Mouse (Mus musculus) kidney, embryonic 16.5 days (tissue): ENCODE data around the gene Fmnl3. TPM values are rescaled to one million over a fixed set of nuclear protein-coding genes. Genes with fewer than 3 reads are reported as not detected.
"Not testable (repeated sequence)": the region's sequence is repeated elsewhere in the genome, so short reads cannot be mapped to it uniquely, and the experiment has no call there.

Experiments
- ATAC-seq: fragments of 200-750 bp; cut with Nextera tagmentation; 2 replicates; pipeline ENCODE4 v1.8.0; 2017; ENCODE audit warnings: moderate TSS enrichment; ENCODE audit not compliant: low FRiP score, low TSS enrichment
- H3K27ac ChIP-seq: fragments of 300-500 bp; sonication (generic); 2 replicates; pipeline ENCODE4 v1.5.1; 2014; ENCODE audit warnings: low read length
- H3K27me3 ChIP-seq: fragments of 300-500 bp; sonication (generic); 2 replicates; pipeline ENCODE4 v1.6.1; 2014; ENCODE audit warnings: low read length, control low read depth, mixed read lengths; ENCODE audit not compliant: insufficient read depth
- H3K36me3 ChIP-seq: fragments of 300-500 bp; sonication (generic); 2 replicates; pipeline ENCODE4 v1.6.1; 2014; ENCODE audit warnings: low read length, control low read depth, mixed read lengths; ENCODE audit not compliant: insufficient read depth
- H3K4me1 ChIP-seq: fragments of 300-500 bp; sonication (generic); 2 replicates; pipeline ENCODE4 v1.6.1; 2014; ENCODE audit warnings: low read length, control low read depth, mixed read lengths; ENCODE audit not compliant: insufficient read depth
- H3K4me2 ChIP-seq: fragments of 300-500 bp; sonication (generic); replicated peaks from 2 replicates; pipeline ENCODE4 v1.6.1; 2014; ENCODE audit warnings: low read depth, low read length
- H3K4me3 ChIP-seq: fragments of 300-500 bp; sonication (generic); 2 replicates; pipeline ENCODE4 v1.5.1; 2014; ENCODE audit warnings: mild to moderate bottlenecking, low read length
- H3K9ac ChIP-seq: fragments of 300-500 bp; sonication (generic); replicated peaks from 2 replicates; pipeline ENCODE4 v1.6.1; 2014; ENCODE audit warnings: low read length
- H3K9me3 ChIP-seq: fragments of 300-500 bp; sonication (generic); 2 replicates; pipeline ENCODE4 v1.6.1; 2016; ENCODE audit warnings: low read length, control low read depth
- WGBS: fragments of 180-500 bp; shearing (Covaris S2); extraction: QIAGEN DNeasy Blood & Tissue Kit; methylation state at CpG from one replicate; pipeline ENCODE4 v1.1.7; 2014; 5-methylcytosine and 5-hydroxymethylcytosine counted together
- polyA plus RNA-seq: library from polyadenylated mRNA; unstranded; fragments of >200 nt; fragmentation: Nextera tagmentation; extraction: Ambion mirVana; gene quantifications from 2 replicates; pipeline ENCODE4 v1.2.1, GENCODE M21; 2015

Fmnl3 gene
- polyA plus RNA-seq, 1 experiment from 2014 or later, result 27.1 TPM

DNA sequence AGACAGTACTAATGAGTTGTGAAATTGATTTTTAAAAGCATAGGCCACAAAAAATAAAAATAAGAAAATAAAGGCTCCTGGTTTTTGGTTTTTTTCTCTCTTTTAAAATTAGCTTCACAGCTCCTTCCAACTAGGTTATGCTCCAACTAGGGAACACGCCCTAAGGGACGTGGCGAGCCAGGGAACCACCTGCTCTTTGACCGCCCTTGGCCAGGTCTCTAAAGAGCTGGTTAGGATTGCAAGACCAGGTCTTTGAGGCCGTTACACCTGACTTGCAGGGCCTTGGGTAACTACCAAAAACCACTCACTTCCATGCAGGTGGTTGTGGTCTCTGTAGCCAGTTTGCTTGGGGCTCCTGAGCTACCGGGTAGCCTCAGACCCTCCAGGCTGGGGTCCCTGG lies 21.7 kb upstream of the Fmnl3 start:
- H3K9ac ChIP-seq, result peak overlapping the region; percentile 62
- ATAC-seq, result no peak
- 71% methylated on average over 6 of the region's 6 CpGs for WGBS

DNA sequence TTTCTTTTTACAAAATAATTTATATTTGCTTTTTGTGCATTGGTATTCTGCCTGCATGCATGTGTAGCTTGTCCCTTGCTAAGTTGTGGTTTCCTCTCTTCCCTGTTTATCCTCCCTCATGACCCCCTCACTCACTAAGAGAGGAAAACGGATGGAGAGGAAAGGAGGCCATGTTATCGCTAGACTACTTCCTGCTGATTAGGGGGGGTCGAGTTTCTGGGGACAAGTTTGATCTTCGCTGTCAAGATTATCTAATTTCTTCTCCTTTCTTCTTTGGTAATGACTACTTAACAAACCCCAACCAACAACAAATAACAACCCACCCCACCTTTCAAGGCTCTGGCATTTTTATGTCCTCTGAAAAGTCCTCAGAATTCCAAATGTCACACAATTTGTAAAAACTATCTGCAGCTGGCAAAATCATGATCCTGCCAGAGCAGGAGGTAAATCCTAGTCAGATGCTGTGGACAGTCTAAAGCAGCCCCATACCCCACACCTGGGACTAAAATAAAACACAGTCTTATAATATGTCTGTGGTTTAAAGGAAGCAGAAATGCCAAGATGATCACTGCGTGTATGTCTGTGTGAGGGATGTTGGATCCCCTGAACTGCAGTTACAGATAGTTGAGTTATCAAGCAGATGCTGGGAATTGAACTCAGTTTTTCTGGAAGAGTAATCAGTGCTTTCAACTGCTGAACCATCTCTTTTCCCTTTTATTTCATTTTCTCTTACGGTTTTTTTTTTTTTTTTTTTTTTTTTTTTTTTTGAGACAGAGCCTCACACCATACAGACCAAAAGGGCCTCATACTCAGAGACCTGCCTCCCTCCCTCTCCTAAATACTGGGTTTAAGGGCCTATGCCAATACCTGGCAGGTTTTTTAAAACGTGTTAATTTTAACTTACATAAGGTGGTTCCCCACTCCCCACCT lies 20.5 kb upstream of the Fmnl3 start:
- Histone ChIP-seq H3K9me3 (no peaks in the 10 kb centered on the region), H3K27me3 (no peaks in the 10 kb centered on the region), H3K4me2 (no peak overlapping the region), H3K4me3 (no peak overlapping the region), H3K9ac (no peak overlapping the region), H3K36me3 (no peaks in the 10 kb centered on the region), H3K27ac (no peak overlapping the region), H3K4me1 (peaks cover 23% of the 10 kb centered on the region)
- ATAC-seq, result no peak
- 60% methylated on average over 7 of the region's 7 CpGs for whole genome bisulfite sequencing

More for the DNA sequence above, 21.7 kb upstream of the Fmnl3 start:
- Histone ChIP-seq H3K4me2 (peak overlapping the region; percentile 68), H3K27me3 (no peaks in the 10 kb centered on the region), H3K27ac (peak overlapping the region; percentile 72), H3K4me3 (peak overlapping the region; percentile 88), H3K9me3 (no peaks in the 10 kb centered on the region), H3K36me3 (no peaks in the 10 kb centered on the region), H3K4me1 (peaks cover 36% of the 10 kb centered on the region)

DNA sequence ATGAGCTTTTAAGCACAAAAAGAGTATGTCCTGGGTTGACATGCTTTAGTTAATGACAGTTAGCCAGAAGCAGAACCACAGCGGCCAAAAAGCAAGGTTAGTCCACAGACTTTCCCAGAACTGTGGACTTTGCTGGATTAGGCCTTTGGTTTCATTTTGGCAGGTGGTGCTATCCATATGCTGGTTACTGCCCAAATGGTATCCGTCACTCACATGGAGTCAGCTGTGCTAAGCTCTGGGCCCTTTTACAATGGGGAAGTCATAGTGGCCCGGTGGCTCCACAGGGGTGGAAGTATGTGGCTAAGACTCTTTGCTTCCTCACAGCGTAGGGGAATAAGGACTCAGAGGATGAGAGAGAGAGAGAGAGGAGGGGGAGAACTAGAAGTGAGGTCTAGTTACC lies 17.7 kb upstream of the Fmnl3 start:
- no peak overlapping the region for H3K4me2 ChIP-seq
- H3K4me1 ChIP-seq, result peaks cover 17% of the 10 kb centered on the region
- H3K4me3 ChIP-seq, result no peak overlapping the region
- H3K27ac ChIP-seq, result no peak overlapping the region
- H3K9ac ChIP-seq, result no peak overlapping the region
- ATAC-seq, result no peak
- H3K27me3 ChIP-seq, result no peaks in the 10 kb centered on the region
- no peaks in the 10 kb centered on the region for H3K9me3 ChIP-seq
- WGBS, result 80% methylated on average over 4 of the region's 4 CpGs
- H3K36me3 ChIP-seq, result no peaks in the 10 kb centered on the region

DNA sequence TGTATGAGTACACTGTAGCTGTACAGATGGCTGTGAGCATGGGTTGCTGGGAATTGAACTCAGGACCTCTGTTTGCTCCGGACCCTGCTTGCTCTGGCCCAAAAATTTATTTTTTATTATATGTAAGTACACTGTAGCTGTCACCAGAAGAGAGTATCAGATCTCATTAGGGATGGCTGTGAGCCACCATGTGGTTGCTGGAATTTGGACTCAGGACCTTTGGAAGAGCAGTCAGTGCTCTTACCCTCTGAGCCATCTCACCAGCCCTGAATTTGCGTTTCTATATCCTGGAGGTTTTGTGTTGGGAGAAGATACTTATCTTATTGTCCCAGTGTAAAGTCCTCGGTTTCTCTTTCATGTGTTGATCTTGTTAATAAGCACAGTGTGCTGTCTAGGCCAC lies 16.5 kb upstream of the Fmnl3 start:
- H3K4me1 ChIP-seq, result peaks cover 12% of the 10 kb centered on the region
- no peaks in the 10 kb centered on the region for H3K9me3 ChIP-seq
- H3K27ac ChIP-seq, result no peak overlapping the region
- ATAC-seq, result no peak
- H3K4me2 ChIP-seq, result no peak overlapping the region
- no peak overlapping the region for H3K9ac ChIP-seq
- 80% methylated on average over 3 of the region's 3 CpGs for WGBS
- H3K4me3 ChIP-seq, result no peak overlapping the region
- H3K36me3 ChIP-seq, result no peaks in the 10 kb centered on the region
- no peaks in the 10 kb centered on the region for H3K27me3 ChIP-seq

DNA sequence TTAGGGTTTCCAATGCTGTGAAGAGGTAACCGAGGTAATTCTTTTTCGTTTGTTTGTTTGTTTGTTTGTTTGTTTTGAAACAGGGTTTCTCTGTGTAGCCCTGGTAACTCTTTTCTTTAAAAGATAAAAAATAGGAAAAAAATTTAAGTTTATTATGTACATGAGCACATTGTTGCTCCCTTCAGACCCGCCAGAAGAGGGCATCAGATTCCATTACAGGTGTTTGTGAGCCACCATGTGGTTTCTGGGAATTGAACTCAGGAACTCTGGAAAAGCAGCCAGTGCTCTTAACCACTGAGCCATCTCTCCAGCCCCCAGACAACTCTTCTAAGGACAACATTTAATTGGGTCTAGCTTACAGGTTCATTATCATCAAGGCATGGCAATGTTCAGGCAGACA lies 15.8 kb upstream of the Fmnl3 start:
- not testable (repeated sequence) for H3K4me3 ChIP-seq, H3K9ac ChIP-seq, ATAC-seq, H3K27me3 ChIP-seq, H3K36me3 ChIP-seq, H3K4me2 ChIP-seq, H3K4me1 ChIP-seq, H3K27ac ChIP-seq, H3K9me3 ChIP-seq
- 71% methylated on average over 3 of the region's 3 CpGs for WGBS

DNA sequence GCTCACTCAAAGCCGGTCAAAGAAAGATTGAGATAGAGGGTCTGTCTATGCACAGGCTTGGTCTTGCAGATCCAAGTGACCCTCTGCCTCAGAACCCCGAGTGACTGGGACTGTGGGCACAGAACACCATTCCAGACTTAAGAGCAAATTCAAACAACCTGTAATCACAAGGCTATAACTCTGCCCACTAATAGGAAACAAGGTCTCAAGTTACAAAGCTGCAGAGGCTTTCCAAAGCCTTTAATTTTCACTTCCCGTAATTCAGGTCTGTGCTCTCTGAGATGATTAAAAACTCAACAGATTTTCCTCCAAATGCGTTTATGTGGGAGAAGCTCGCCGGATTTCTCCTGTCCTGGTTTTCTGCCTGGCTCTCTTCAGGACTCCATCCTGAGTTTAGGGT lies 13.8 kb upstream of the Fmnl3 start:
- Histone ChIP-seq H3K4me1 (peaks cover 10% of the 10 kb centered on the region), H3K27ac (peak overlapping the region; percentile 74), H3K4me3 (no peak overlapping the region), H3K36me3 (no peaks in the 10 kb centered on the region), H3K4me2 (no peak overlapping the region), H3K27me3 (no peaks in the 10 kb centered on the region), H3K9me3 (no peaks in the 10 kb centered on the region), H3K9ac (no peak overlapping the region; the same call in 1 of the 2 replicates)
- ATAC-seq, result 0 out of 2 replicates have a peak, but pooled peaks have one; percentile 23
- 31% methylated on average over 6 of the region's 6 CpGs for WGBS

DNA sequence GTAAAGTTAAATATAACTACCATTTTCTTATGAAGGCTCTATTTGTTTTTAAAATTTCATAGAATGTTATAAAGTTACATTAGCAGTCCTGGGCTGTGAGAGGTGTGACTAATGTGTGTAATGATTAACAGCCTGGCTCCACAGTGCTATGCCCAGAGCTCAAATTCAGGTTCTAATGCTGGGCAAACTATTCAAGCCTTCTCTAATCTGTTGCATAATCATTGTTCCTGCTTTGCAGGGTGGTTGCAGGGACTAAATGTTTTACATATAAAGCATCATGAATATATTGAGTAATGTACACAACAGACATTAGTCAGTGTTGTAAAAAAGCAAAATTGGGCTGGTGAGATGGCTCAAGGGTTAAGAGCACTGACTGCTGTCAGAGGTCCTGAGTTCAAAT lies 12.6 kb upstream of the Fmnl3 start:
- Histone ChIP-seq H3K36me3 (no peaks in the 10 kb centered on the region), H3K9ac (no peak overlapping the region), H3K4me3 (no peak overlapping the region), H3K27ac (no peak overlapping the region), H3K27me3 (no peaks in the 10 kb centered on the region), H3K4me2 (no peak overlapping the region), H3K4me1 (peaks cover 10% of the 10 kb centered on the region), H3K9me3 (peaks cover 5% of the 10 kb centered on the region; the same call in 1 of the 2 replicates)
- ATAC-seq, result peak; percentile 88

DNA sequence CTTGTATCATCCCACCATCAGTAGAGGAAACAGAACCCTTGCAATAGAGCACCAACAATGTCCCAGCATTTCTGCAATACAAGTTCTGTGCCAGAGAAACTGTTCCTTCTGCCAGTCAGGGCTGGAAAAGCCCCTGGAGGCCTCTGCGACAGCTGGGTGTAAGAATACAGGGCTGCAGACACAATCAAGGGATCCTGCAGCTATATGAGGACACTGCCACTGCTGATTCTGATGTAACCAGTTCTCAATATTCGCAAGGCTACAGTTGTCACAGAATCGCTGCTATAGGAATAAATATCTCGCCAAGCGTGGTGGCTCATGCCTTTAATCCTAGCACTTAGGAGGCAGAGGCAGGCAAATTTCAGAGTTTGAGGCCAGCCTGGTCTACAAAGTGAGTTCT lies 6.0 kb upstream of the Fmnl3 start:
- 90% methylated on average over 5 of the region's 5 CpGs for WGBS
- ATAC-seq, result no peak
- H3K4me1 ChIP-seq, result peaks cover 6% of the 10 kb centered on the region; the same call in 1 of the 2 replicates

DNA sequence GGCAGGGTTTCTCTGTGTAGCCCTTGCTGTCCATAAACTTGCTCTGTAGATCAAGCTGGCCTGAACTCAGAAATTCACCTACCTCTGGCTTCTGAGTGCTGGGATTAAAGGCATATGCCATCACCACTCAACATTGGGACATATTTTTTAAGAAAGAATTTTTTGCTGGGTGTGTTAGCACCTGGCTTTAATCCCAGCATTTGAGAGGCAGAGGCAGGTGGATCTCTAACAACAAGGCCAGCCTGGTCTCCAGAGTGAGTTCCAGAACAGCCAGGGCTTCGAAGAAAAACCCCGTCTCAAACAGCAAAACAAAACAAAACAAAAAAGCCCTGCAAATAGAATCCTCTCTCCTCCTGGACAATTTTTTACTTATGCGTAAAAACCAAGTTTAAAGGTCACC lies 5.3 kb upstream of the Fmnl3 start:
- Histone ChIP-seq H3K9me3 (peaks cover 5% of the 10 kb centered on the region; the same call in 1 of the 2 replicates), H3K27me3 (no peaks in the 10 kb centered on the region), H3K4me2 (no peak overlapping the region), H3K4me3 (no peak overlapping the region), H3K4me1 (peaks cover 6% of the 10 kb centered on the region; the same call in 1 of the 2 replicates), H3K27ac (no peak overlapping the region), H3K36me3 (no peaks in the 10 kb centered on the region), H3K9ac (no peak overlapping the region)
- 85% methylated on average over 3 of the region's 3 CpGs for WGBS
- no peak for ATAC-seq

More for the DNA sequence above, 6.0 kb upstream of the Fmnl3 start:
- Histone ChIP-seq H3K4me2 (no peak overlapping the region), H3K36me3 (no peaks in the 10 kb centered on the region), H3K27me3 (no peaks in the 10 kb centered on the region), H3K9ac (no peak overlapping the region), H3K27ac (no peak overlapping the region), H3K9me3 (peaks cover 5% of the 10 kb centered on the region; the same call in 1 of the 2 replicates), H3K4me3 (no peak overlapping the region)

DNA sequence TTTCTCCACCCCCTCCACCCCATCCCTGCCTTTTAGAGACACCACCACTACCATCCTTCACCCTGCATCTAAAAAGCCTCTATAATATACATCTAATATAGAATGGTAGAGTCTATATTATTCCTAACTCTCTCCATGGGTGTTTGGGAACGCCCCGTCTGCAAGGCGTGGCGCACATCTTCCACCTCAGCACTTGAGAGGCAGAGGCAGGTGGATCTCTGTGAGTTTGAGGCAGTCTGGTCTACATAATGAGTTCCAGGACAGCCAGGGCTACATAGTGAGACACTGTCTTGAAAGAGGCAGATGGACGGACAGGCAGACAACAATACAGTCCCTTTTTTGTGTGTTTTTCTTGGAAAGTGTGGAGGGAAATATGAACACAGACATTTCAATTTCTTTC lies 4.8 kb upstream of the Fmnl3 start:
- H3K4me1 ChIP-seq, result peaks cover 6% of the 10 kb centered on the region; the same call in 1 of the 2 replicates
- no peaks in the 10 kb centered on the region for H3K27me3 ChIP-seq
- no peak overlapping the region for H3K4me2 ChIP-seq
- WGBS, result 98% methylated on average over 5 of the region's 5 CpGs
- no peaks in the 10 kb centered on the region for H3K36me3 ChIP-seq
- no peak overlapping the region for H3K27ac ChIP-seq
- no peak for ATAC-seq
- no peak overlapping the region for H3K9ac ChIP-seq
- no peak overlapping the region for H3K4me3 ChIP-seq
- peaks cover 5% of the 10 kb centered on the region; the same call in 1 of the 2 replicates for H3K9me3 ChIP-seq
